Comparison of ENCODE assay signal across 15 mouse cellular contexts in the genomic region with DNA sequence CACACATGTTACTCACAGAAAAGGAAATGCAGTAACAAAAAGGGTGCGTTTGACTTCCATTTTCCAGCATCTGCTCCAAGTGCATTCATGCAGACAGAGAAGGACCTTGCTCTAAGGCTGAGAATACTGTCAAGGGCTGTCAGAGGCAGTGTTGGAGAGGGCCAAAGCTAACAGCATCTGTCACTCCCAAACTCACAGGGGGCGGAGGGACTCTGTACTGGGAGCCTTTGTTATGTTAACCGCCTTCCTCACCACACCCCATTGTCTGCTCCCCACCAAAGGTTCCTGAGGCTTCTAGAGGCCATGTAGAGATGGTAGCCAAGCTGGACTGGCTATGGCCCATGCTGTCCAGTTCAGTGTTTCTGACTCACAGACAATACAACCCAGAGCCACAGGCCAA.
DNase-seq lines count a peak whose midpoint lies in the region; ATAC-seq and TF ChIP-seq lines count a peak whose summit lies in the region.
"Had no signal": no experiment of that assay in that cellular context is flagged by ENCODE, and none has a peak within 500 bp of the region (broad histone marks: within the 10 kb centered on the region; RNA-seq: fewer than 3 reads in every experiment).

No protein-coding gene starts in this region.

- H3K27me3 ChIP-seq in embryonic facial prominence, embryonic 14.5 days (replicated peaks; ENCODE audit: control insufficient read depth, insufficient read depth, low read length) = no peaks in the 10 kb centered on the region
- 0 out of 2 replicates have a peak, but pooled peaks cover 3% of the 10 kb centered on the region for H3K27me3 ChIP-seq in hindbrain, embryonic 13.5 days
- no peaks in the 10 kb centered on the region for H3K27me3 ChIP-seq in midbrain, postnatal 0 days (ENCODE audit: insufficient read depth, low read length)
- H3K27me3 ChIP-seq: embryonic facial prominence, embryonic 15.5 days; heart, embryonic 15.5 days; lung, embryonic 15.5 days; Patski had no signal

- H3K4me2 ChIP-seq in embryonic facial prominence, embryonic 14.5 days (ENCODE audit: low read depth, low read length) = no peak overlapping the region
- H3K4me2 ChIP-seq in hindbrain, embryonic 13.5 days = no peak overlapping the region
- no peak overlapping the region for H3K4me2 ChIP-seq in midbrain, postnatal 0 days (ENCODE audit: low read depth, low read length, poor library complexity, severe bottlenecking)
- H3K4me2 ChIP-seq: embryonic facial prominence, embryonic 15.5 days; heart, embryonic 15.5 days; liver, embryonic 11.5 days; lung, embryonic 15.5 days had no signal

- ATAC-seq in embryonic facial prominence, embryonic 14.5 days (ENCODE audit: low read depth) = no peak
- no peak; the same call in 1 of the 2 replicates for ATAC-seq in hindbrain, embryonic 13.5 days (ENCODE audit: low FRiP score)
- ATAC-seq in midbrain, postnatal 0 days (ENCODE audit: low FRiP score) = no peak
- ATAC-seq: Patski had no signal

- no peak for TF ChIP-seq CTCF in midbrain, postnatal 0 days (IDR thresholded peaks at IDR 0.05)

- no peak overlapping the region for H3K9ac ChIP-seq in embryonic facial prominence, embryonic 14.5 days (ENCODE audit: low read depth, low read length)
- no peak overlapping the region for H3K9ac ChIP-seq in hindbrain, embryonic 13.5 days
- H3K9ac ChIP-seq in midbrain, postnatal 0 days (replicated peaks; ENCODE audit: low read length, poor library complexity, severe bottlenecking) = no peak overlapping the region
- H3K9ac ChIP-seq: embryonic facial prominence, embryonic 15.5 days; heart, embryonic 15.5 days; lung, embryonic 15.5 days had no signal

- no peak overlapping the region for H3K27ac ChIP-seq in embryonic facial prominence, embryonic 14.5 days (replicated peaks; ENCODE audit: low read depth, low read length)
- H3K27ac ChIP-seq in hindbrain, embryonic 13.5 days = peak overlapping the region; percentile 4; the same call in 1 of the 2 replicates
- H3K27ac ChIP-seq in midbrain, postnatal 0 days (ENCODE audit: low read depth, low read length) = 0 out of 2 replicates have a peak overlapping the region, but pooled peaks have one; percentile 6
- H3K27ac ChIP-seq: embryonic facial prominence, embryonic 15.5 days; heart, embryonic 15.5 days; layer of hippocampus, adult 2 months; lung, embryonic 15.5 days had no signal

- no peaks in the 10 kb centered on the region for H3K9me3 ChIP-seq in embryonic facial prominence, embryonic 14.5 days (ENCODE audit: control insufficient read depth, low read length)
- no peaks in the 10 kb centered on the region for H3K9me3 ChIP-seq in hindbrain, embryonic 13.5 days
- no peaks in the 10 kb centered on the region for H3K9me3 ChIP-seq in midbrain, postnatal 0 days (ENCODE audit: low read length)
- H3K9me3 ChIP-seq: embryonic facial prominence, embryonic 15.5 days; heart, embryonic 15.5 days; lung, embryonic 15.5 days had no signal

- H3K4me1 ChIP-seq in embryonic facial prominence, embryonic 14.5 days (ENCODE audit: control insufficient read depth, insufficient read depth, low read length) = no peaks in the 10 kb centered on the region
- peaks cover 9% of the 10 kb centered on the region; the same call in 1 of the 2 replicates for H3K4me1 ChIP-seq in hindbrain, embryonic 13.5 days (replicated peaks)
- H3K4me1 ChIP-seq in midbrain, postnatal 0 days (ENCODE audit: insufficient read depth, low read length) = no peaks in the 10 kb centered on the region
- H3K4me1 ChIP-seq: embryonic facial prominence, embryonic 15.5 days; heart, embryonic 15.5 days had no signal

- no peak overlapping the region for H3K4me3 ChIP-seq in embryonic facial prominence, embryonic 14.5 days (ENCODE audit: low read depth, low read length)
- no peak overlapping the region for H3K4me3 ChIP-seq in hindbrain, embryonic 13.5 days
- no peak overlapping the region for H3K4me3 ChIP-seq in midbrain, postnatal 0 days (ENCODE audit: low read depth, low read length)
- H3K4me3 ChIP-seq: embryonic facial prominence, embryonic 15.5 days; heart, embryonic 15.5 days; layer of hippocampus, adult 2 months; lung, embryonic 15.5 days had no signal

- DNase-seq in ZHBTc4 (ENCODE audit: low read depth, low spot score) = peak; percentile 67
- peak; percentile 19 for DNase-seq in embryonic facial prominence, embryonic 14.5 days (ENCODE audit: low spot score)
- no peak for DNase-seq in midbrain, postnatal 0 days (ENCODE audit: low spot score)
- no peak for DNase-seq in thymus, postnatal 0 days (ENCODE audit: low spot score)
- no peak for DNase-seq in testis, postnatal 14 days (ENCODE audit: low spot score)
- no peak for DNase-seq in right cerebral cortex, postnatal 36 days (ENCODE audit: low spot score in 2 of 2)
- DNase-seq: adrenal gland, adult 2 months; cerebellum, adult 9-10 months had no signal

- no peaks in the 10 kb centered on the region for H3K36me3 ChIP-seq in embryonic facial prominence, embryonic 14.5 days (ENCODE audit: control insufficient read depth, insufficient read depth, low read length)
- no peaks in the 10 kb centered on the region for H3K36me3 ChIP-seq in hindbrain, embryonic 13.5 days
- H3K36me3 ChIP-seq in midbrain, postnatal 0 days (ENCODE audit: insufficient read depth, low read length) = no peaks in the 10 kb centered on the region
- H3K36me3 ChIP-seq: embryonic facial prominence, embryonic 15.5 days; heart, embryonic 15.5 days; lung, embryonic 15.5 days had no signal

- WGBS in embryonic facial prominence, embryonic 14.5 days = 49% methylated on average over 3 of the region's 3 CpGs
- 8% methylated on average over 3 of the region's 3 CpGs for WGBS in hindbrain, embryonic 13.5 days
- 22% methylated on average over 3 of the region's 3 CpGs for WGBS in midbrain, postnatal 0 days

Comparison
In these comparisons a context has a peak if more than half of its experiments do, and no peak if none do; other contexts are left out.
1. DNase-seq: peak in ZHBTc4 (single experiment) and embryonic facial prominence, embryonic 14.5 days (single experiment); none in midbrain, postnatal 0 days (single experiment), thymus, postnatal 0 days (single experiment), testis, postnatal 14 days (single experiment) and right cerebral cortex, postnatal 36 days (0 of 2).